Mouse (Mus musculus) forebrain, postnatal 0 days (tissue): ENCODE measurements around the gene Syngr2. TPM values are rescaled to one million over a fixed set of nuclear protein-coding genes. Genes with fewer than 3 reads are reported as not detected.
"Not testable (repeated sequence)": the region's sequence is repeated elsewhere in the genome, so short reads cannot be mapped to it uniquely, and the experiment has no call there.

Experiments
- ATAC-seq: fragments of 200-750 bp; cut with Nextera tagmentation; 2 replicates; pipeline ENCODE4 v1.8.0; 2017; ENCODE audit warnings: mild to moderate bottlenecking, moderate library complexity
- DNase-seq: peaks from one replicate; pipeline ENCODE4 v3.0.0-alpha.2; 2015
- H3K27ac ChIP-seq: fragments of 300-500 bp; sonication (generic); 2 replicates; pipeline ENCODE4 v1.5.1; 2014; ENCODE audit warnings: low read depth, mild to moderate bottlenecking, antibody characterized with exemption, low read length, moderate library complexity, mixed read lengths
- H3K27me3 ChIP-seq: fragments of 300-500 bp; sonication (generic); 2 replicates; pipeline ENCODE4 v1.6.1; 2014; ENCODE audit warnings: mild to moderate bottlenecking, low read length, mixed read lengths; ENCODE audit not compliant: insufficient read depth
- H3K36me3 ChIP-seq: fragments of 300-500 bp; sonication (generic); 2 replicates; pipeline ENCODE4 v1.6.1; 2014; ENCODE audit warnings: mild to moderate bottlenecking, moderate library complexity; ENCODE audit not compliant: insufficient read depth
- H3K4me1 ChIP-seq: fragments of 300-500 bp; sonication (generic); 2 replicates; pipeline ENCODE4 v1.6.1; 2014; ENCODE audit warnings: antibody characterized with exemption; ENCODE audit not compliant: insufficient read depth
- H3K4me2 ChIP-seq: fragments of 300-500 bp; sonication (generic); 2 replicates; pipeline ENCODE4 v1.6.1; 2014; ENCODE audit warnings: low read depth, mild to moderate bottlenecking, moderate library complexity
- H3K4me3 ChIP-seq: fragments of 300-500 bp; sonication (generic); 2 replicates; pipeline ENCODE4 v1.5.1; 2014; ENCODE audit warnings: low read depth, low read length, mixed read lengths
- H3K9ac ChIP-seq: fragments of 300-500 bp; sonication (generic); 2 replicates; pipeline ENCODE4 v1.6.1; 2014; ENCODE audit warnings: mild to moderate bottlenecking
- H3K9me3 ChIP-seq: fragments of 300-500 bp; sonication (generic); 2 replicates; pipeline ENCODE4 v1.6.1; 2016; ENCODE audit warnings: low read length
- CTCF ChIP-seq: sonication (generic); IDR thresholded peaks from 2 replicates; pipeline ENCODE4 v1.5.1; 2016; ENCODE audit warnings: antibody characterized with exemption, control low read depth, low read depth
- WGBS: fragments of 180-500 bp; shearing (Covaris S2); extraction: QIAGEN DNeasy Blood & Tissue Kit; methylation state at CpG from one replicate; pipeline ENCODE4 v1.1.7; 2014; 5-methylcytosine and 5-hydroxymethylcytosine counted together
- polyA plus RNA-seq: library from polyadenylated mRNA; unstranded; fragments of >200 nt; fragmentation: Nextera tagmentation; extraction: Ambion mirVana; gene quantifications from 2 replicates; pipeline ENCODE4 v1.2.1, GENCODE M21; 2015
- total RNA-seq: library from RNA; depleted of rRNA; stranded (reverse); fragments of >200 nt; gene quantifications from 2 replicates; pipeline ENCODE4 v1.2.3, GENCODE M21; 2014

Gene Syngr2
- total and polyA plus RNA-seq, 2 experiments from 2014 or later: 15.7 to 16.9 TPM

DNA sequence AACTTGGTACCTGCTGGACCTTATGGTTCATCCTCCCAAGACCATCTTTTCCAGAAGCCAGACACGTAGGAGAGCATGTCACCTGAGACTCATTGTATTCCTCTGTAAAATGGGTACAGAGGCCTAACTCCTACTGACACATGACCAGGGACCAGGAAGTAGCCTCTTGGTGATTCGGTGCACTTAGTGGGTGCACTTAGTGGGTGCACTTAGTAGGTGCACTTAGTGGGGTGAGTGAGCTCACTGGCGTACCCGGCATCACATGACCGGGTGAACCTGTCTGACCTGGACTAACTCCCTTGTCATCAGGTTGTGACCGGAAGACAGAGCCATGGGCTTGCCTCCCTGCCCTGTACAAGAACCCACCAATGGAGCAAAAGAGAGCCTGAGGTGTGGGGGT, 2.7 kb upstream of the Syngr2 start:
- no peaks in the 10 kb centered on the region for H3K9me3 ChIP-seq
- no peak for DNase-seq
- no peak for TF ChIP-seq CTCF
- no peak overlapping the region for H3K9ac ChIP-seq
- WGBS: 93% methylated on average over 6 of the region's 6 CpGs
- no peak overlapping the region for H3K4me3 ChIP-seq
- peaks cover 7% of the 10 kb centered on the region; the same call in 1 of the 2 replicates for H3K4me1 ChIP-seq
- H3K27ac ChIP-seq: no peak overlapping the region
- H3K36me3 ChIP-seq: no peaks in the 10 kb centered on the region
- H3K4me2 ChIP-seq: no peak overlapping the region
- no peak for ATAC-seq
- H3K27me3 ChIP-seq: peaks cover 7% of the 10 kb centered on the region; the same call in 1 of the 2 replicates

GRCm38 (mm10) chr11:117810401-117811046, 1.1 kb downstream of the Syngr2 start:
- peak; percentile 76 for DNase-seq
- H3K27ac ChIP-seq: no peak overlapping the region

GRCm38 (mm10) chr11:117813867-117814266, 4.4 kb downstream of the Syngr2 start:
- 69% methylated on average over 5 of the region's 5 CpGs for WGBS
- H3K9me3 ChIP-seq: no peaks in the 10 kb centered on the region
- ATAC-seq (no peak), DNase-seq (no peak)
- H3K4me2 ChIP-seq: no peak overlapping the region
- no peak overlapping the region for H3K27ac ChIP-seq
- TF ChIP-seq CTCF: no peak
- peaks cover 7% of the 10 kb centered on the region; the same call in 1 of the 2 replicates for H3K4me1 ChIP-seq
- H3K27me3 ChIP-seq: peaks cover 4% of the 10 kb centered on the region; the same call in 1 of the 2 replicates
- no peak overlapping the region for H3K9ac ChIP-seq
- no peaks in the 10 kb centered on the region for H3K36me3 ChIP-seq
- H3K4me3 ChIP-seq: no peak overlapping the region

More at GRCm38 (mm10) chr11:117810401-117811046, 1.1 kb downstream of the Syngr2 start:
- peak overlapping the region; percentile 96 for H3K4me2 ChIP-seq
- peaks cover 7% of the 10 kb centered on the region; the same call in 1 of the 2 replicates for H3K27me3 ChIP-seq
- peaks cover 7% of the 10 kb centered on the region; the same call in 1 of the 2 replicates for H3K4me1 ChIP-seq
- peak overlapping the region; percentile 41 for H3K9ac ChIP-seq
- H3K9me3 ChIP-seq: no peaks in the 10 kb centered on the region
- H3K36me3 ChIP-seq: no peaks in the 10 kb centered on the region
- peak; percentile 70 for TF ChIP-seq CTCF
- peak overlapping the region; percentile 55 for H3K4me3 ChIP-seq
- peak; percentile 90 for ATAC-seq
- 0% methylated on average over 21 of the region's 21 CpGs for WGBS

DNA sequence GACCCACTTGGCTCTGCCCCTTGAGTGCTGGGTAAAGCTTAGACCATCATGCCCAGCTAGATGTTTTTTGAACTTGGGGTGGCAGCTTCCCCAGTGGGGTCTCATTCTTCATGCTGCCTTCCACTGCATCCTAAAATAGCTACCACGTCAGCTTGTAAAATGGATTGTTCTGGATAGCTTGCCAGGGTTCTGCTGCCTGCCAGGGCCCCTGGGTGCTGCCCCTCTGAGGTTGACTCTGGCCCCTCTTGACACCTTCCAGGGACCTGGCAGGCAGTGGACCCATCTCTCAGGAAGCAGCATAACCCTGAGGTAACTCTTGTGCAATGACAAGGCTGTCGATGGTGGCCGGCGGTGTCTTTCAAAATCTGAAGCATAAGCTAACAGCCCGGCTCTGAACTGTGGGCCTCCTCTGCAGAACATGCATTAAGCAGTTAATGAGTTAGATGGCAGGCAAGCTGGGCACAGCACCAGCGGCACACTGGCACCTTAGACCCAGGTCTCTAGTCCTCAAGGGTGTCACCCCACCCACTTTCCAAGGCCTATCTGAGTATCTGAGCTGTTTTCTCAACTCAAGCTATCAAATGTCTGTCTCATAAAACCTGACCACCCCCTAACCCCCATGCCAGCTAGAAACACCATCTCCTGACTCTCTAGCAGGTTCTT, 5.4 kb downstream of the Syngr2 start:
- no peak for DNase-seq
- 87% methylated on average over 6 of the region's 6 CpGs for WGBS
- Histone ChIP-seq H3K4me3 (no peak overlapping the region), H3K36me3 (no peaks in the 10 kb centered on the region), H3K9ac (no peak overlapping the region), H3K9me3 (no peaks in the 10 kb centered on the region), H3K4me1 (peaks cover 2% of the 10 kb centered on the region; the same call in 1 of the 2 replicates), H3K27ac (no peak overlapping the region), H3K27me3 (no peaks in the 10 kb centered on the region), H3K4me2 (no peak overlapping the region)
- TF ChIP-seq CTCF: no peak
- ATAC-seq: no peak

DNA sequence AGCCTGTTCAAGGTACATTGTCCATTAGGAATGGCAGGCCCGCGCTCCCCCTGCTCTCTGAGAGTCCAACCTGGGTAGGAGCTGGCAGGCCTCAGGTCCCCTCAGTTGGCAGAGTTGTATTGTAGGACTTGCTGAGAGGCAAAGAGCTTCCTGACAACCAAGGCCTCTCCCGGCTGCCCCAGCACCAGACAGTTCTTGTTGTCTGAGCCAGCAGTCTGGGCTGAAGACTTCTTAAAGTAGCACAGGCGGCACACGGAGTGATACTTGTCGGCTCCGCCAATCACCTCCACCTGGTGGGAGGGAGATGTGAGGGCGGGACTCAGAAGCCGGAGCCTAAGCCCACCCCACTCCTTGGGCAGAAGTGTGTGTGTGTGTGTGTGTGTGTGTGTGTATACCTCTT, 6.4 kb downstream of the Syngr2 start:
- not testable (repeated sequence) for H3K36me3 ChIP-seq, DNase-seq, H3K4me2 ChIP-seq, H3K4me1 ChIP-seq, H3K9ac ChIP-seq, H3K4me3 ChIP-seq, H3K9me3 ChIP-seq, ATAC-seq, H3K27me3 ChIP-seq, H3K27ac ChIP-seq
- WGBS: 78% methylated on average over 9 of the region's 9 CpGs

DNA sequence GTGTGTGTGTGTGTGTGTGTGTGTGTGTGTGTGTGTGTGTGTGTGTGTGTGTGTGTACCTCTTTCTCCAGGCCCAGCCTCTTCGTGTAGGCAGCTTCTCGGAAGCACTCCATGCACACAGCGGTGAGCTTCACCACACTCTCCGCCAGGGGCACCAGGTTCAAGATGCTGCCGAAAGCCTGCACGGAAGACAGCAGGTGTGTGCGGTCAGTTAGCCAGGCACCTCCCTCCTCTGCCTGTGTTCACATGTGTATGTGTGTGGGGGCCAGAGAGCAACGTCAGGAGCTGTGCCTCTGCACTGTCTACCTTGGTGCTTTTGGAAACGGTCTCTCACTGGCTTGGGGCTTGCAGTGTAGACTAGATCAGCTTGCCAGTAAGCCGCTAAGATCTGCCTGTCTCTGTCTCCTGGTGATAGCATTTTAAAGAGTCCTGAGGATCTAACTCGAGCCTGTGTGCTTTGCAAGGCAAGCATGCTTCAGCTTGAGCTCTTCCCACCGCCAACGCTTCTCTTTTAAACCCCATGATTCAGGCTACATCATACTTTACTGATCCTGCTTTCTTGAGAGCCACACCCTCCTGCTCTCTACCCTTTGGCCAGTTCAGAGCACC, 7.0 kb downstream of the Syngr2 start:
- no peak overlapping the region for H3K27ac ChIP-seq
- no peak overlapping the region for H3K4me2 ChIP-seq
- H3K36me3 ChIP-seq: no peaks in the 10 kb centered on the region
- ATAC-seq (no peak), DNase-seq (no peak)
- H3K4me3 ChIP-seq: no peak overlapping the region
- H3K27me3 ChIP-seq: no peaks in the 10 kb centered on the region
- WGBS: 84% methylated on average over 13 of the region's 13 CpGs
- H3K9me3 ChIP-seq: no peaks in the 10 kb centered on the region
- no peak overlapping the region for H3K9ac ChIP-seq
- H3K4me1 ChIP-seq: no peaks in the 10 kb centered on the region
- no peak for TF ChIP-seq CTCF

GRCm38 (mm10) chr11:117819095-117819494, 9.6 kb downstream of the Syngr2 start:
- Histone ChIP-seq H3K4me3 (no peak overlapping the region), H3K36me3 (no peaks in the 10 kb centered on the region), H3K27me3 (no peaks in the 10 kb centered on the region), H3K27ac (no peak overlapping the region), H3K9ac (no peak overlapping the region), H3K9me3 (no peaks in the 10 kb centered on the region), H3K4me1 (no peaks in the 10 kb centered on the region), H3K4me2 (no peak overlapping the region)
- ATAC-seq (no peak), DNase-seq (no peak)
- TF ChIP-seq CTCF: no peak
- WGBS: 50% methylated on average over 8 of the region's 8 CpGs
